Mouse (Mus musculus) left cerebral cortex, adult 11 months (tissue): ENCODE measurements at regions not wholly inside any gene's neighbourhood (a gene's known extent, or its start where the extent isn't known, plus 50 kb on each side); places are given as distances from the start of the nearest gene placed in this dataset.

Experiments
- DNase-seq: peaks from one replicate; pipeline ENCODE4 v3.0.0; 2022; ENCODE audit warnings: low spot score

DNA sequence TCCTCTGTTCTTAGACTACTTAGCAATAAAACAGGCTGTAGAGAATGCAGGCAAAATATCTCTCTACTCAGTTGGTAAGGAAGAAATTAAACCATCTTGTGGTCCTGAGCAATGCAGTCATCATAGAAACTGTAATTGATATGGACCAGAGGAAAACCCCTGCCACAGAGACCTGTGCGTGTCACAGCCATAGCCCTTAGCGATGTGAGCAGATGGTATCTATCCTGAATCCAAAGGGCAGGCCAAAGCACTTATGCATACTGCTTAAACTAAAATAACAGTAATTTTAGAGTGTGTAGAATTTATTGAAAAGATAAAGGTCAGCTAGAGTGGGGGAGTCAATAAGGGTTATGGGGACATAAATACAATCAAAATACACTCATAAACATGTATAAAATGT, 212.0 kb downstream of the Kcnrg start:
- no peak for DNase-seq

DNA sequence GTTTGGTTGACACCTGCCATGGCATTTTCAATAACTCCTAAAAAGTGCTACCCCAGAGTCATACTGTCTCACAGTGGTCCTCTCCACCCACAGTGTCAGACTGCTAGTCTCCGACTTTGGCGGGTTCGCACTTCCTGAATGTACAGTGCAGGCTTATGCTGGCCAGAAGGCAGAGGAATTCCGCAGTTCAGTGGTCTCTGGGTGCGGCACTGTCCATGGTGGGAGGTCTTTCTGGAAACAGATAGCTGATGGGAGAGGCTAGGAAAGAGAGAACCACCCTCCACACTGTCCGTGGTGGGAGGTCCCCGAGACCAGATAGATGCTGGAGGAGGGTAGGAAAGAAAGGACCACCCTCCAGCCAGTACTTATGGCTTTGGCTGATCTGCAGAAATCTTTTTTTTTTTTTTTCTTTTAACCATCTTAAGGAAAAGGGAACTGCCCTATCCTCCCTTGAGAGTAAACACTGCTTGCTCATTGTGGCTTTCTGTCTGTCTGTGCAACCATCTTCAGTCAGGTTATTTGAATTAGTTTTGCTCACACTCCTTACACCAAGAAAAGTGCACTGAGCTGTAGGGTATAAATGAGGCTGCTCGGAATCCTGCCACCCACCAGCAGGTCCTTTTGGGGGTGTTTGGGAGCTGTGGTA, 227.2 kb downstream of the Kcnrg start:
- no peak for DNase-seq

DNA sequence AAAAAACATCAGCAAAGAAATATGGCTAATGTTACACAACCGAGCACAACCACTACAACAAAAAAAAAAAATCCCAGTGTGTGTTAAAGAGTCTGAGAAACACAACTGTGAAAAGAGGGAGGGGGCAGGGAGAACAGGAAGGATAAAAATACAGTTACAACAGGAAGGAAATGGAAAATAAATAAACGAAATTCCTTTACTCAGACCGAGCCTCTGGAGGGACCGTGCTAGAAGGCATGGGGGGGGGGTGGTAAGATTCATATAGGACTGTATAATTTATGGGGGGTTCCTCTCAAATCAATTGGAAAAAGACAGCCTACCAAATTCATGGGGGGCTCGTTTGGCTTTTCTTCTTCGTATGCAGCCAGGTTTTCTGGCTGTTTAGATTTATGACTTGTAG, 228.5 kb downstream of the Kcnrg start:
- no peak for DNase-seq

DNA sequence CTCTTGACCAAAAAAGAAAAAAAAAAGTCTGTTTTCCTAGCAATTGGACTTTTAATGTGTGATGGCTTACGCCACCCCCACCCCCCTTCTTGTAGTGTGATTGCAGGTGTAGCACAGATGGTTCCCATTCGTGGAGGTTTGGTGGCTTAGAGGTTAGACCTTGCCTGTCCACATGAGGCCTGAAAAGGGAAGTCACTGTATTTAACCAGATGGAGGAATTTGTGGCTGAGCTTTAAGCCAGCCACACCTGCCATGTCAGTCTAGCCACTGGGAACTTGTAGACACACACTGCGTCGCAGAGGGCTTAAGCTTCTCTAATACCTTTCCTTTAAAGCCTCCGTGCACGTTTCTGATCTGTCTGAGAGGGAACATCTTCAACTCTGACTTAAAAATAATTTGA, 229.0 kb downstream of the Kcnrg start:
- DNase-seq, result no peak

DNA sequence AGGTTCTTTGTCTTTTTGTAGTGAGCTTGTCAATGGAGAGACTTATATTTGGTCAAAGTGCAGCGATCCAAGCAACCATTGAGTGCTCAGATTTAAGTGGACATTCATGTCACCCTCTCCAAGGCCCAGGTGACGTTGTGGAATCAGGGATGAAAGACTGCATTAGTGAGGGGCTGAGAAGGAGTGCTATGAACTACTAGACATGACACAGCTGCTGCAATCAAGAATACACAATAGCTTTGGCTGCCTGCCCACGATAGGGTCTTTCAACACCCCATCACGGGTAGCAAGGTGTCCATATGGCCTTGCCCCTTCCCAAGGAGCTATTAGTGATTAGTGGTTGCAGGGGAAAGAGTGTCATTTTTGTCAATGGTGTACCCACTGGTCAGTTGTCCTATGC, 229.7 kb downstream of the Kcnrg start:
- no peak for DNase-seq

DNA sequence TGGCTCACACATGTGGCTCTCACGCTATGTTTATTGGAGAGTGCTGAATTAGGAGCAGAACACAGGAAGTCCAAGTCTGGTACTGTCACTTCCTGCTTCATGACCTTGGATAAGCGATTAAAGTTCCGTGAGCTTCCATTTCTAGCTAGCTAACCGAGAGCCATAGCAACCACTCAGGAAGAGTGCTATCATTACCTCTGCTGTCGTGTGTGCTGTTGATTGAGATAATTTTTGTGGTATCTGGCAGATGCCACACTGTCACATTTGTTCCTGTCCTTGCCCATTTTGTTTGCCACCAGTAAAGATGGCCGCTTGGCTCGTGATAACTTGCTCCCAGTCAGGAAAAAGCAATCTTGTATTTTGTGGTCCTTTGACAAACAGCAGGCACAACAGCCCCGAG, 230.6 kb downstream of the Kcnrg start:
- no peak for DNase-seq

DNA sequence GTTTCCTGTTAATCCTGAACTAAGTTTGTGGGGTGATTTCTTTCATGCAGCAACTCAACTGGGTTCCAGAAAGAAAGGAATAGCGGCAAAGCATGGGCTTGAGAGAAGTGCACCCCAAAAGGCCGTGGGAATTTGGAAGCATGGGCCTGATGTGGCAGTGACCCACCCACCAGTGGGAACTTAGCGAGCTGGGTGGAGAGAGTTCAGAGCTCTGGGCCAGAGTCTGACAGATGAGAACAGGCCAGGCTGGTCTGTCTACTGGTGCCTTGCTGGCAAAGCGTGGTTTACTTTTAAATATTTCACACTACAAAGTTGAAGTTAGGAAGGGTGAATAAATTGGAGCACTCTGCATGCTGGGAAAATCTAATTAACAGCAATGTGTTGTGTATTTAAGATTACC, 235.2 kb downstream of the Kcnrg start:
- no peak for DNase-seq

DNA sequence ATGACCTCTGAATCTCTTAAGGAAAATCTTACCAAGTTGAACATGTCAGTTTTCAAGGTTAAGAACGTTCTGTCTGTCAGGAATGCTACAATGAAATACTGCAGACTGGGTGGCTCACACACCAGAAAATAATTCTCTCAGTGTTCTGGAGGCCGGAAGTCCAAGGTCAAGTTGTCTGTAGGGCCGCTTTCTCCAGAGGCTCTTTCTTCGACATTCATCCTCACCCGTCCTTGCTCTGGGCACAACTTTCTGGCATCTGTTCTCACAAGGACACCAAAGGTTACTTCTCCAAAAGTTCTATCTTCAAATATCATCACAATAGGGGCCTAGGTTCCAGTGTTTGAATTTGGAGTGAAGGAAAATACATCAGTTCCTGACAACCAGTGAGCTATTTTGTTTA, 239.2 kb downstream of the Kcnrg start:
- DNase-seq, result no peak

DNA sequence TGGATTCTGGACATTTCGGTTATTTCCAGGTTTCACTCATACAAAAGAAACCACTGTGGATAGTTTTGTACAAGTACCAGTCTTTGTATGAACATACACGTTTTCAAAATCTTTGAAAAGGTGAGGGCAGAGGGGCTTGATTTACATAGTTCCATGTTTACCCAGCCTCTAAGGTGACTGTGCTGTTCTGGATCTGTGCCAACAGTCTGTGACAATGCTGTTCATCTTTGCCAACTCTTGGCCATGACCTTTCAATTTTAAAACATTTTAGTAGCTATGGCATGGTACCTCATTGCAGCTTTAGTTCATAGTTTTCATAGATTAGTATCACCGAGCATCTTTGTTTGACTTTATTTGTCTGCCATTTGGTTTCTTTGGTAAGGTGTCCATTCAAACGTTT, 243.0 kb downstream of the Kcnrg start:
- no peak for DNase-seq

DNA sequence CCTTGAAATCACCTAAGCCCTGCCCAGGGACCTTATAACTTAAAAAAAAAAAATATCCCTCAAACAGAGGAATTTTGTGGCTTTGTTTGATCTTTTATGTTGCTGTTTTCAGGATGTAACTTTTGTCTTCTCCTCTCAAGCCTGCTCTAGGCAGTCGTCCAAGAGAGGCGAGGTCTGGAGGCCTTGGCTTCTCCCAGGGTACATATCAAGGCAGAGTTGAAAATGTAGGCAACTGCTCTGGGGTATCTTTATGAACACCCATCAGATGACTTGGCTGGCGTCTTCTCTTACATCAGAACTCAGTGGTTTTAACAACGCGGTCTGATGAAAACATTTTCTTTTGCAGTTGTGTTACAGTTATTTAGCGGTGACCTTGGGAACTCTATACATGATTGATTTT, 250.4 kb downstream of the Kcnrg start:
- DNase-seq, result no peak

DNA sequence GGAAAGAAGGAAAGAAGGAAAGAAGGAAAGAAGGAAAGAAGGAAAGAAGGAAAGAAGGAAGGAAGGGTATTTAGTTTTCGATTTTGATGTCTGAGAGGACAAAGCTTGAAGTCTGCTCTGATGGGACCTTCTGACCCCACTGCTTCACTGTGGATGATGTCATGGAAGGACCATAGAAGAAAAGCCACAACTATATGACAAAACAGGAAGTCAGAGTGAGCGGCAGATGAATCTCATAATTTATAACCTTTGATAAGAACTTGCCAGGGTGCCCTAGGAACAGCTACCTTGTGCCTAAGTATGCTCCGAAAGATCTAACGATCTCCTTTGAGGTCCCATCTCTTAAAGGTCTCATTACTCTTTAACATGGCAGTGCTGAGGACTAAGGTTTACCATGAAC, 253.4 kb downstream of the Kcnrg start:
- DNase-seq, result no peak

DNA sequence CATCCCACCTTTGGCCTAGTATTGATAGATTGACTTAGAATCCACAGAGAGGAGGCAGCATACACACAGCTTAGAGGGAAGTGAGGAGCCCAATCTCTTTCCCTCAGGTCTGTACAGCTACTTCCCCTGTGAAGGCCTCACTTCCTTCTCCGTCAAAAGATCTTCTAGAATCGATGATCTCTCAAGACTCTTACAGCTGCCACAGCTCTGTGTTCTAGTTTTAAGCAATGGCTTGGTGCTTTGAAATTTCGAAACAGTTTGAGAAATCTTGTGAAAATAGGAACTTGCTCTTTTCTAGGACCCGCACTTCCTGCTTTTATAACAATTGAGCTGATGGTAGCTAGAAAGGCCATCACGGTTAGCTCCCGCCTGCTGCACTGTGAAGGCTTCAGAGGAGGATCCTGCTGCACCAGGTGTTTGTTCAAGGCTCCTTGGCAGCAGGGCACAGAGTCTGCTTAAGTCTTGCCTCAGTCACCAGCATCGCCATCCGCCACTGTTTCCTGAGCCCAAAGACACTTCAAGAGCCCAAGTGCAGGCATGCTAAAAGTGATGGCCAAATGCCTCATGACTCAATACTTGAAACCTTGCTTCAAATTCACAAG, 254.2 kb downstream of the Kcnrg start:
- DNase-seq, result peak; percentile 18

DNA sequence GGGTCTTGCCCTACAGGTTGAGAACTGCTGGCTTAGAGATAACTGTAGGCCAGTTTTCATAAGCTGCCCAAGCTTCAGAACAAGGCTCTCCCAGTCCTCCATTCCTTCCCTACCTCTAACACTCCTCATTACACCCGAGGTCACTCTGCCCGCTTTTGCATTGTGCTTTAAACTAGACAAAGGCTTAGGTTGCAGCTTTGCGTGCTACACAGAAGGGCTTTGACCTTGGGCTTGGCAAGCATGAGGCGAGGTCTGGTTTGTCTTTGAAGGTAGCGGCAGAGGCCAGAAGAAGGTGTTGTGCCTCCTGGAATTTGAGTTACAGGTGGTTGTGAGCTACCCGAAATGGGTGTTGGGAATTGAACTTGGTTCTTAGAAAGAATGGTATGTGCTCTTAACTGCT, 255.7 kb downstream of the Kcnrg start:
- no peak for DNase-seq

DNA sequence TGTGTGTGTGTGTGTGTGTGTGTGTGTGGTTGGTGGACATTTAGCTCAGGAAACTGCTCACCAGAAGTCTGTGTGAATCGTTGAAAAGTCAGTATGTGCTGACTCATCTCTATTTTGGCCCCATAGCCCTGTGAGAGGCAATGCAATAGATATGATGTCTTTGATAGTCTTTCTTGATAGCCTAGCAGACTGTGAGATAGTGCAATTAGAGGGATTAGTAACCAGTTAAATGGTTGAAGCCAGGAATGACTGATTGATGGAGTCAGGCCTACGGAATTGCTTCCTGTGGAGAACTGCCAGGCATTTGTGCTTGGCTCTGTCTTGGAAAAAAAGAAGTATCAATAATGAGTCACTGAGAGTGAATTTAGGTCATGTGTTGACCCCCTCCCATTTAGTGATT, 256.2 kb downstream of the Kcnrg start:
- DNase-seq, result no peak

DNA sequence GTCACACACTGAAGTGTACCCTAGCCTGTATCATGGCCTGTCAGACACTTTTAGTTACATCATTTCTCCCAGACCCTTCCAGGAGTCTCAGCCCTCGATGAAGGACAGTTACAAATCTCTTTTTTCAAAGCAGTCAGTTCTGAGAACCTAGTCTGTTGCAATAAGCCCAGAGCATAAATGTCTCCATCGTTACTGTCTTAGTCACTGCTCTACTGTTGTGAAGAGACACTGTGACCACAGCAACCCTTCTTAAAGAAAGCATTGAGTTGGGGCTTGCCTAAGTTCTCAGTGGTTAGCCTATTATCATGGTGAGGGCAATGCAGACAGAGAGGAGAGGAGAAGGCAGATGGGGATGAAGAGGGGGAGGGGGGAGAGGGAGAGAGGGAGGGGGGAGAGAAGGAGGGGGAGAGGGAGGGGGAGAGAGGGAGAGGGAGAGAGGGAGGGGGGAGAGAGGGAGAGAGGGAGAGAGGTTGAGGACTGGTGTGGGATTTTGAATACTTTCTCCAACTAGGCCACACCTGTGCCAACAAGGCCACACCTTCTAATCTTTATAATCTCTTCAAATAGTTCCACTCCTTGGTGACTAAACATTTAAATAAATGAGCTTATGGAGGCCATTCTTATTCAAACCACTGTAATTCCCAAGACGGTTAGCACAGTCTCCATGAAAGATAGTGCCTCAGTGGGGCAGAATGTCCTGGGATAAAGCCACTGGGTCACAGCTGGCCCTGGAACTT, 259.4 kb downstream of the Kcnrg start:
- no peak for DNase-seq

DNA sequence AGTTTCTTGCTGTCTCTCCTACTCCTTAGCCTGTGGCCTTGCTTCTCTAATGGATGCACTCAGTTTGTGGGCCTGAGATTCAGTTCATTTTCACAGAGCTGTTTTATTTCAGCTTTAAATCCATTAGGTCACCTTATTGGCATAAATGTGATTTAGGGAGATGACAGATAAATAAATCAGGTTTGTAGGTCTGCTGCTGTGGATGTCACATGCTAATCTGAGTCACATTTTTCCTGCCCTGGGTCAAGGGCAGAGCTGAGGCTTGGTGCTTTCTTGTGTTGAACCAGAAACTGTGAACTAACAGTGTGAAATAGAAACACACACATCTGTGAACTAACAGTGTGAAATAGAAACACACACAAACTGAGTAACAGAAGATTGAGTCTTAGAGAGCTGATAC, 266.9 kb downstream of the Kcnrg start:
- DNase-seq, result no peak

DNA sequence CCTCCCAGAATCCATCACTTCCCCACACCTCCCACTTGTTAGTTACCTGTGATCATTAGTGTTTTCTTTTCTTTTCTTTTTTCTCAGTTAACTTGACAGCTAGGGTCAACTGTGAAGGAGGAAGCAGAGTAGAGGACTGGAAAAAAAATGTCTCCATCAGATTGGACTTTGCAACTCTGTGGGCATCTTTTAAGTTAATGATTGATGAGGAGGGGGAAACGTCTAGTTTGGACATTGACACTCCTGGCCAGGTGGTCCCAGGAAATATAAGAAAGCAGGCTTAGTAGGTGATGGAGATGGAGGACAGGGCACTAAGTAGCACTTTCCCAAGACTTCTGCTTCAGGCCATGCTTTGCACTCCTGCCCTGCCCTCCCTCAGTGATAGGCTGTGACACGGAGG, 272.2 kb downstream of the Kcnrg start:
- no peak for DNase-seq

DNA sequence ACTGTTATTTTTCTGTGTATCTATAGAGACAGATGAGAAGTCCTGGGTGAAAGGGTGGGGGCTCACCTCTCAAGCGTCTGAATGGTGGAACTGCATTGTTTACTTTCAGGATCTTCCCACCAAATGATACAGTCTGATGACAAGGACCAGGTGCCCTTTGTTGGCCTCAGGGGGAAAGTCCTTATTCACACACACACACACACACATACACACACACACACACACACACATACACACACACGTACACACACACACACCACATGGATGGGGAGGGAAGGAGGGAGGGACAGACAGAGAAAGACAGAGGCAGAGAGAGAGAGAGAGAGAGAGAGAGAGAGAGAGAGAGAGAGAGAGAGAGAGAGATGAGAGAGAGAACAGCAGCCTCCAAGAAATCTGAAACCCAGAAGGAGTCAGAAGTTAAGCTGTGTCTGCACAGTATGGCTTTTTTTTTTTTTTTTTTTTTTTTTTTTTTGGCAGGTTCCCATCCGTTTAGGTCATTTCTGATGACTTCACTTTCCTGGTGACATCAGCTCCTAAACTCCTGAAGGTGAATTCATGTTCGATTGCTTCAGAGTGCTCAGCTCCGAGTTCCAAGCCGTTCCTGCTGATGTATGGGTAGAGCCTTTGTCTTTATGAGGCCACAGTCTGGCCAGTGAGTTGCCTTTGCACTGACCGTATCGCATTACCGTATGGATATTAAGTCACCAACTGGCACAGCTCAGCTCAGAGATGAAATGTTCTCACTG, 273.4 kb downstream of the Kcnrg start:
- DNase-seq, result no peak

DNA sequence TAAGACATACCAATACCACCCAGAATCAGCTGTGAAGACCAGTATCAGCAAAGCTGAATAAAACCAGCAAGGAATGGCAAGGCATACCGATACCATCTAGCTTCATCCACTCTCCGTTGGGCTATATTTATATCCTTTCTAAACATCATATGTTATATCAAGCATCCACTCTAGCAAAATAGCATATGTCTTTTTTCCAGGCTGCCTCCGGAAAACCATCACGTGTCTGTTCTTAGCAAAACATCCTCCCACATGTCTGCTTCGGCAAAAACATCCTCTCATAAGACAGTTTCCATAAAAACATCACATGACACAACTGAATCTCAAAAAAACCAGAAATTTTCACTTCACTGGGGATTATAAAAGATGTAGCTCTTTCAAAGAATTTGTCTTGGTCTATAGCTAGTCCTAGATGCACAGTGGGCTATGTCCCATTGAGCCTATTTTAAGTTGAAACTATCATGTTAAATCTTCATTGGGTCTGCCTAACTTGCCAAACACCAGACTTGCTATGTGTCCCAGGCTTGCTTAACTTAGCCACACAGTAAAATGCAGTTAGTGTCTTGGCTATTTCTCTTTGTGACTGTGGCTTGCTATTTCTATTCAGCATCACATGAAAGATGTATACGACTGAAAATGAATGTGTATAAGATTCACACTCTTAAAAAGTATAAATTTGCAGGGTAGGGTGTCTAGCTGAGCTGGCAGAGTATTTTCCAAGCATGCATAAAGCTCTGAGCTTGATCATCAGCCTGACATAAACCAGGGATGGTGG, 278.2 kb downstream of the Kcnrg start:
- no peak for DNase-seq

DNA sequence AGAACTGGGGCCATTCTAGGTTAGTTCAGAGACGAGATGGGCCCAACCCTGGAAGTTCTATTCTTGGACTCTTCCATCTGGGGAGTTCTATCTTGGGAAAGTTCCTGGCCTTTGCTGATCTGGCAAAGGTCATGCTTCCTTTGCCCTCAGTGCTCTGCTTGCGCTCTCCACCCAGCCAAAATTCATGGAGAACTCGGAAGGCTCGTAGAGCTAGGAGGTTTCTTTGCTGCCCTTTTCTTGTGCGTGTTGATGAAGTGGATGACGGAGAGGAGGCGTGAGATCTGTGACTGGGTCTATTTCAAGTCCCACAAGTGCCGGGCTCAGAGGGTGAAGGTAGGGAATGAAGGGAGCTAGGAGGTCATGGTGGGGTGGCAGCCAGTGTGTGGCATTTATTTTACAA, 282.4 kb downstream of the Kcnrg start:
- no peak for DNase-seq

DNA sequence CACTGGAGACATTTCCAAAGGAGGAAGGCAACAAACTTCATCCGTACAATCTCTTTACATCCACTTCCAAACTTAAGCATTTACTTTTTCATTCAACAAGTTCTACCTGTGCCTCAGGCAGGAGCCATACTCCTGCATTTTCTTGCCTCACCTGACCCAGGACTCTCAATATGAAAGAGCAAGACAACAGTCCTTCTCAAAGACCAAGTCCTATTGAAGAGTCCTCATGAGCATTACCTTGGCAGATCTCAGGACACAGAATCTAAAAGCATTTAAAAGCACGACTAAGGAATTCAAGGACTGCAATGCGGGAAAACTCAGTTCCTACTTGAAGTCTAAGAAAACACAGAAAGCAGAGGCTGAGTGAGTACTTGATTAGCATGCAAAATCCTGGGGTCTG, 286.5 kb downstream of the Kcnrg start:
- DNase-seq, result no peak

DNA sequence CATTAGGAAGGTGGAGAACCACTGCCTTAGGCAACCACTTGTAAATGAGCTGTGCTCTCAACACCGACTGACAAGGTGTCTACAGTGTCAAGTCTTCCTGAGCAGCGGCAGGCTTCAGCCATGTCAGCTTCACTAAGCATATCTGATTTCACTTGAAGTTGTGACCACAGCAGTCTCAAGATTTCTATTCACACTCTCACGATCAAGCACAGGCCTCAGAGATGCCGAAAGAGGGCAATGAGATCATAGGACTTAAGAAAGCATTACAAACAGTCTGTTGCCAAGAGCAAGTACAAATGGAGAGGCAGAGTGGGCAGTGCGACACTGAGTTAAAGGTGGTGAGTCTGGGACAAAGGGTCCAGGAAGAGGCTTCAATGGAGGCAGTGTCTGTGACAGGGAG, 289.6 kb downstream of the Kcnrg start:
- DNase-seq, result no peak
